Mouse (Mus musculus): Measurements from ENCODE around the gene Runx2. TPM values are rescaled to one million over a fixed set of nuclear protein-coding genes. Genes with fewer than 3 reads are reported as not detected.
A peak's percentile ranks its signal among the peaks of the same experiment; 100 is the strongest.

Runx2 gene
- total and polyA plus RNA-seq, 3 experiments: not detected

DNA sequence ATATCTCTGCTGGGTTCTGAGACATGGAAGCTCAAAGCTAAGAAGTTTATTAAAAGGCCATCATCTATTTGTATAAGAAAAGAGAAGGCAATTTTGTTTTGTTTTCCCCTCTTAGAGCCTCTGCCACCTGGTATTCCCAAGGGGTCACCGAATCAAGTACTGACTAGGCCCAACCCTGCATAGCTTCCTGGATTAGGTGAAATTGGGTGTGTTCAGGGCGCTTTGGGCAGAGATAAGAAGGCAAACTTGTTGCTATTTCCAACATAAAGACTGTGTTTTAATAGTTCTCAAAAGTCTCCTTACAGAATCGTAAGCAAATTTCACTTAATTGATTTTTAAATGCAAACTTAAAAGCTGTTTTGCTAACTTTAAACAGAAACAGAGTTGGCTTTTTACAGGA, 173.7 kb downstream of the Runx2 start:
- no peak overlapping the region for H3K4me3 ChIP-seq (ENCODE audit: control insufficient read depth in 1 of 2, insufficient read depth in 1 of 2, low read depth in 2 of 2, low read length in 2 of 2)
- no peak overlapping the region for H3K27ac ChIP-seq (ENCODE audit: control insufficient read depth, low read depth, low read length)
- no peak overlapping the region for H3K9ac ChIP-seq (ENCODE audit: control insufficient read depth, low read depth, low read length, poor library complexity, severe bottlenecking)
- no peaks in the 10 kb centered on the region; a peak in 1 of 4 replicates for H3K27me3 ChIP-seq (ENCODE audit: control insufficient read depth in 1 of 2, insufficient read depth in 2 of 2, low read length in 2 of 2)
- no peaks in the 10 kb centered on the region for H3K79me2 ChIP-seq (ENCODE audit: control insufficient read depth, insufficient read depth, low read length, poor library complexity)
- peaks cover 2 to 6% of the 10 kb centered on the region in 2 experiments for H3K4me1 ChIP-seq (ENCODE audit: control insufficient read depth in 1 of 2, insufficient read depth in 2 of 2, low read length in 2 of 2)
- H3K9me3 ChIP-seq (replicated peaks; ENCODE audit: insufficient read depth, low read length): no peaks in the 10 kb centered on the region
- 0 out of 2 replicates have a peak, but pooled peaks have one; percentile 6 for TF ChIP-seq GATA1 (IDR thresholded peaks at IDR 0.05; ENCODE audit: low read depth, low read length)
- TF ChIP-seq EP300 (IDR thresholded peaks at IDR 0.05; ENCODE audit: low read depth in 1 of 2, low read length in 2 of 2): 0 out of 4 replicates have a peak, but pooled peaks of 1 of the 2 experiments have one; percentile 12
- no peak for TF ChIP-seq ELF1 (IDR thresholded peaks at IDR 0.05; ENCODE audit: low read depth, low read length)
- peak; percentile 17 for DNase-seq (ENCODE audit: low read depth, low spot score)
- peaks cover 0 to 4% of the 10 kb centered on the region in 2 experiments; a peak in 2 of 4 replicates for H3K36me3 ChIP-seq (ENCODE audit: control insufficient read depth in 1 of 2, insufficient read depth in 2 of 2, low read length in 2 of 2)

DNA sequence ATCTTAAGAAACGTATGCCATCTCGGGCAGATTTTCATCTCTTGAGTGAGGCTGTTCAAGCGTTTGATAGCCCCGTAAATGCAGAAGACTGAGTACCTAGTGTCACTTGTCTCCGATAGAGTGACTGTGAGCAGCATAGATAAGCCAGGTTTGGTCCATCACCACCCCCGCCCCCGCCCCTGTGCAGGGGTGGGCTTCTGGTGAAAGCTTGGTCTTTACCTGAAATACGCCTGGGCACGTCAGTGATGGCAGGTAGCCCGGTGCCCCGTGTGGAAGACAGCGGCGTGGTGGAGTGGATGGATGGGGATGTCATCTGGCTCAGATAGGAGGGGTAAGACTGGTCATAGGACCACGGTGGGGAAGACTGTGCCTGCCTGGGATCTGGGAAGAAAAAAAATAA, 175.2 kb downstream of the Runx2 start:
- H3K9me3 ChIP-seq (replicated peaks; ENCODE audit: insufficient read depth, low read length): no peaks in the 10 kb centered on the region
- H3K4me3 ChIP-seq (ENCODE audit: control insufficient read depth in 1 of 2, insufficient read depth in 1 of 2, low read depth in 2 of 2, low read length in 2 of 2): no peak overlapping the region
- no peak for TF ChIP-seq POLR2A (IDR thresholded peaks at IDR 0.05; ENCODE audit: control insufficient read depth in 1 of 2, insufficient read depth in 1 of 2, low read depth in 1 of 2, low read length in 2 of 2, poor library complexity in 1 of 2)
- no peak for TF ChIP-seq ELF1 (IDR thresholded peaks at IDR 0.05; ENCODE audit: low read depth, low read length)
- no peak for TF ChIP-seq HCFC1 (IDR thresholded peaks at IDR 0.05; ENCODE audit: low read depth, low read length)
- TF ChIP-seq KAT2A (conservative IDR thresholded peaks at IDR 0.05; ENCODE audit: low read depth, low read length): no peak
- no peak for TF ChIP-seq BHLHE40 (IDR thresholded peaks at IDR 0.05; ENCODE audit: borderline replicate concordance, low read depth, low read length)
- TF ChIP-seq CTCF (IDR thresholded peaks at IDR 0.05 in 2 of 3, conservative IDR thresholded peaks at IDR 0.05 in 1 of 3; ENCODE audit: control insufficient read depth in 1 of 3, insufficient read depth in 1 of 3, low read depth in 2 of 3, low read length in 3 of 3, poor library complexity in 1 of 3, severe bottlenecking in 1 of 3): no peak
- TF ChIP-seq RAD21 (IDR thresholded peaks at IDR 0.05; ENCODE audit: low read depth, low read length): no peak
- TF ChIP-seq TCF12 (IDR thresholded peaks at IDR 0.05; ENCODE audit: low read depth, low read length): no peak
- TF ChIP-seq ZKSCAN1 (IDR thresholded peaks at IDR 0.05; ENCODE audit: low read depth, low read length): no peak
- TF ChIP-seq ZNF384 (IDR thresholded peaks at IDR 0.05; ENCODE audit: low read depth, low read length): no peak
- no peak for TF ChIP-seq MXI1 (IDR thresholded peaks at IDR 0.05; ENCODE audit: low read depth, low read length)
- no peak for TF ChIP-seq TBP (IDR thresholded peaks at IDR 0.05; ENCODE audit: low read depth, low read length)
- no peak for TF ChIP-seq ETS1 (IDR thresholded peaks at IDR 0.05; ENCODE audit: low read depth, low read length)
- no peak for TF ChIP-seq ZMIZ1 (IDR thresholded peaks at IDR 0.05; ENCODE audit: low read depth, low read length)
- TF ChIP-seq EP300 (IDR thresholded peaks at IDR 0.05; ENCODE audit: low read depth in 1 of 2, low read length in 2 of 2): no peak
- no peak for TF ChIP-seq UBTF (IDR thresholded peaks at IDR 0.05; ENCODE audit: borderline replicate concordance, insufficient read depth, low read depth, low read length)
- TF ChIP-seq E2F4 (IDR thresholded peaks at IDR 0.05; ENCODE audit: borderline replicate concordance, low read depth, low read length): no peak
- peaks cover 0 to 4% of the 10 kb centered on the region in 2 experiments; a peak in 2 of 4 replicates for H3K36me3 ChIP-seq (ENCODE audit: control insufficient read depth in 1 of 2, insufficient read depth in 2 of 2, low read length in 2 of 2)
- no peaks in the 10 kb centered on the region for H3K79me2 ChIP-seq (ENCODE audit: control insufficient read depth, insufficient read depth, low read length, poor library complexity)
- H3K27me3 ChIP-seq (ENCODE audit: control insufficient read depth in 1 of 2, insufficient read depth in 2 of 2, low read length in 2 of 2): no peaks in the 10 kb centered on the region; a peak in 1 of 4 replicates
- H3K27ac ChIP-seq (ENCODE audit: control insufficient read depth, low read depth, low read length): no peak overlapping the region
- no peak overlapping the region for H3K9ac ChIP-seq (ENCODE audit: control insufficient read depth, low read depth, low read length, poor library complexity, severe bottlenecking)
- H3K4me1 ChIP-seq (ENCODE audit: control insufficient read depth in 1 of 2, insufficient read depth in 2 of 2, low read length in 2 of 2): peaks cover 2 to 6% of the 10 kb centered on the region in 2 experiments
- no peak for DNase-seq (ENCODE audit: low read depth, low spot score)
